Mouse (Mus musculus) small intestine, adult 2 months (tissue): ENCODE data around the gene Rab22a.

Experiments used
- CTCF ChIP-seq: fragments of 200-500 bp; IDR thresholded peaks from 2 replicates; pipeline ENCODE4 v1.5.1; 2012; ENCODE audit warnings: low read depth, mild to moderate bottlenecking, control low read depth, inconsistent platforms, low read length, moderate library complexity, mixed read lengths; ENCODE audit not compliant: insufficient replicate concordance, insufficient read length; ENCODE audit errors: extremely low read depth
- POLR2A ChIP-seq: fragments of 200-500 bp; IDR thresholded peaks from 2 replicates; pipeline ENCODE4 v1.6.1; 2012; ENCODE audit warnings: low read depth, mild to moderate bottlenecking, control low read depth, inconsistent platforms, low read length, moderate library complexity

DNA sequence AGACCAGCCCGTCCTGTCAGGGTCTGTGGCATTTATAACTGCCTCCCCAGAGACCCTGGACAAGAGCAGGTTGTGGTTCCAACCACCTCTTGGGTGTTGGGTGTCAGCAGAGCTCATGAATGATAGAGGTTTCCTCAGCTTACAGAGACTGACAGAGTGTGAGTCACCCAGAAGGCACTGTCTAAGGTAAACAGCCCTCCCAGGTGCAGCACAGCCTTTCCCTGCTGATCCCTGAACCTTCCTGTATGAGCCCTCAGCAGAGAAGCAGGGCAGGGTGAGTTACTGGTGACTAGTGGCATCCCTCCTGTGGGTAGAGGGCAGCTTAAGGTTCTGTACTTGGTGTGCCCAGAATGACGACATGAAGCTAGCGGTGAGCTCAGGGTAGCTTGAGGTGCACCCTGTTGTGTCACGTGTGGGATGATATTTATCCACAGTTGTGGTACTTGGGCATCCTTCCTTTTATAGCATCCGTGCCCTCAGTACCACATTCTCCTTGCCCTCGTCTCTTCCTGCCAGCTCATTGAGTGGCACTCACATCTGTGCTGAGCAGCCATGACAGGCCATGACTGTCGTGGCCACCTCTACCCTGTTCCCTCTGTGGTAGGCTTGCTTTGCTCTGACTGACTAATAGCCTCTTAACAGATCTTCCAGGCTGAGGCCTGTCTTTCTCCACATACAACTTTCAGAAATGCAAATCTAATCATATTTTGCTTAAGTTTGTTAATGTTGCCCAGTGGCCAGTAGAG, 84.7 kb downstream of the Rab22a start:
- no peak for TF ChIP-seq POLR2A
- no peak for TF ChIP-seq CTCF
